Mouse (Mus musculus) ovary, adult 10 weeks (tissue): ENCODE results near the gene Slco1a4. TPM values are rescaled to one million over a fixed set of nuclear protein-coding genes. Genes with fewer than 3 reads are reported as not detected.

ENCODE experiments used
- polyA plus RNA-seq: library from polyadenylated mRNA; stranded (reverse); fragments of 350-450 nt; fragmentation: Illumina TruSeq; extraction: RNeasy Lipid Tissue Mini Kit (QIAGEN cat#74804); gene quantifications from one replicate; pipeline ENCODE4 v1.2.3, GENCODE M21; 2014

The Slco1a4 gene
- polyA plus RNA-seq: 14.7 TPM

GRCm38 (mm10) chr6:141856085-141856484 is at the start of gene Slco1a4:
Slco1a4 (minus strand) TSS chr6:141856199.

GRCm38 (mm10) chr6:141773710-141774109 is 82.3 kb downstream of the Slco1a4 start, which contains the start of gene Gm5724:
Gm5724 (minus strand) TSS chr6:141773810.

Other genes starting within 250 kb of the Slco1a4 start
- not detected for gene Slco1b2, start 226.7 kb downstream of the Slco1a4 start, polyA plus RNA-seq
- not detected for gene Gm5724, start 82.4 kb downstream of the Slco1a4 start, polyA plus RNA-seq
- gene Slco1a1, start 90.8 kb upstream of the Slco1a4 start, polyA plus RNA-seq: not detected
- not detected for gene Gm6614, start 155.2 kb upstream of the Slco1a4 start, polyA plus RNA-seq